Mouse (Mus musculus) urinary bladder, postnatal 10 days (tissue): Measurements from ENCODE around the gene Plcb2.
A peak's percentile ranks its signal among the peaks of the same experiment; 100 is the strongest.

Source experiments
- DNase-seq: peaks from one replicate; pipeline ENCODE4 v3.0.0; 2022; ENCODE audit warnings: low spot score

Gene Plcb2

GRCm38 (mm10) chr2:118682544-118683260, 45.5 kb downstream of the Plcb2 start:
- DNase-seq: no peak

- DNase-seq: no peak
Measured at GRCm38 (mm10) chr2:118680926-118681325, 47.3 kb downstream of the Plcb2 start.

GRCm38 (mm10) chr2:118679577-118679976, 48.7 kb downstream of the Plcb2 start:
- no peak for DNase-seq

- DNase-seq: no peak
Measured at GRCm38 (mm10) chr2:118677817-118678216, 50.4 kb downstream of the Plcb2 start.

- DNase-seq: no peak
Measured at GRCm38 (mm10) chr2:118676839-118677741, 51.1 kb downstream of the Plcb2 start.

DNA sequence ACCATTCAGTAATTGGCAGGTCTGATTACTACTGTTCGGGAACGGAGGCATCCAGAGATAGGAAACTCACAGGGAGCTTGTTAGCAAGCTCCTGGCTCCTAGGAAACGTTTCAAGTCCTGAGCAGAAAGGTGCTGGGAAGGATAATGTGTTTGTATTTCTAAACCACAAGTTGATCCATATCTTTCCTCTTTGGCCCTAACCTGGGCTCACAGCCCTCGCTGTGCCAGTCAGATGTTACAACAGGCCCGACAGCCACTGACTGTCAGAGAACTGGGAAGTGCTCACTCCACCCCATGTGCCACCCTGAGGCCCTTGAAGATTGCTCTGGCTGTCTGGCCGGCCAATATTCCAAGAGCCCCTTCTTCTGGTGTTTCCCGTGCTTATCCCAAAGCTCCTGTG, 53.7 kb downstream of the Plcb2 start:
- no peak for DNase-seq

DNA sequence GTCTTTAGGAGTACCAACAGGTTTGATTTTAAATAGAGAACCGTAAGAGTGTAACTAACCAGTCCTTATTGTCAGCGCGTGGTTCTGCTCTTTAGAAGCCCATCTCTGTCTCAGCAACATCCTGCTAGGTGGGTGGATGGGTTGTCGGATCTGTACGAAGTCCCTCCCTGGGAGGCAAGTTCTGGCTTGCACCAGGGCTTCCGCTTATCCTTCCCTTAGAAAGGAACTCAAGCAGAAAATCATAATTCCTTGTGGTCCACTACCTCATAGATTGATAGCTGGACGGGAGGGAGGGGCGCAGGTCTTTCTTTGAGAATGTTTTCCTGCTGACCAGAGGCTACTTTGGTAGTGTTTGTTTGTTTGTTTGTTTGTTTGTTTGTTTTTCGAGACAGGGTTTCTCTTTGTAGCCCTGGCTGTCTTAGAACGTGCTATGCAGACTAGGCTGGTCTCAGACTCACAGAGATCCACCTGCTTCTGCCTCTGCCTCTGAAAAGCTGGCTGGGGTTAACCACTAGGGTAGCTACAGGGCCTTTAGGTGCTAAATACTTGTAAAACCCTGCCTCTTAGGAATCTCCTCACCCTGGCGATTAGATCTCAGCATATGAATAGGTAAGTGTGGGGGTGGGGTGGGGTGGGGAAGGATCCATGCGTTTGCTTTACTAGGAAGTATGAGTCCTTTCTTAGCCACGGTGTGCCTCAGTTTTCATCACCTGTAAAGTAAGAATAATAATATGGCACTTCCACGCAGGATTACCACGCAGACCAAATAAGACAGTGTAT, 54.4 kb downstream of the Plcb2 start:
- DNase-seq: no peak

DNA sequence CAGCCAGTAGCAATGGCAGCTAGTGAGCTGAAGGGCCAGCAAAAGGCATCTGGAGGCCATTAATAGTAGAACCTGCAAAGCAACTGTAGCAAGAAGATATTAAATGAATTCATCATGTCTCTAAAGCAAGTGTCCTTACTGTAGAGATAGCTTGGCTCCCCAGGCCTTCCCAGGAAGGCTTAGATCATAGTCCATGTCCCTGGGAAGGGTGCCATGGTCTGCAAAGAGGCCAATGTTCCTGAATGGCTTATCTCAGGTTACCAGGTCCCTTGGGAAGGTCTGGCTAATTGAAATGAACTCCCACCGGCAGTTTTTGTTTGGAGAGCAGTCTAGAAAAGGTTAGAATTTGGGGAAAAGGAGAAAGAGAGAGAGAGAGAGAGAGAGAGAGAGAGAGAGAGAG, 56.5 kb downstream of the Plcb2 start:
- DNase-seq: no peak

GRCm38 (mm10) chr2:118669785-118670184, 58.5 kb downstream of the Plcb2 start:
- DNase-seq: no peak

GRCm38 (mm10) chr2:118669245-118669644, 59.0 kb downstream of the Plcb2 start:
- no peak for DNase-seq

- DNase-seq: no peak
Measured at GRCm38 (mm10) chr2:118667181-118667580, 61.1 kb downstream of the Plcb2 start.

GRCm38 (mm10) chr2:118665616-118666015, 62.6 kb downstream of the Plcb2 start:
- no peak for DNase-seq

- no peak for DNase-seq
Measured at GRCm38 (mm10) chr2:118664975-118665516, 63.2 kb downstream of the Plcb2 start.

DNA sequence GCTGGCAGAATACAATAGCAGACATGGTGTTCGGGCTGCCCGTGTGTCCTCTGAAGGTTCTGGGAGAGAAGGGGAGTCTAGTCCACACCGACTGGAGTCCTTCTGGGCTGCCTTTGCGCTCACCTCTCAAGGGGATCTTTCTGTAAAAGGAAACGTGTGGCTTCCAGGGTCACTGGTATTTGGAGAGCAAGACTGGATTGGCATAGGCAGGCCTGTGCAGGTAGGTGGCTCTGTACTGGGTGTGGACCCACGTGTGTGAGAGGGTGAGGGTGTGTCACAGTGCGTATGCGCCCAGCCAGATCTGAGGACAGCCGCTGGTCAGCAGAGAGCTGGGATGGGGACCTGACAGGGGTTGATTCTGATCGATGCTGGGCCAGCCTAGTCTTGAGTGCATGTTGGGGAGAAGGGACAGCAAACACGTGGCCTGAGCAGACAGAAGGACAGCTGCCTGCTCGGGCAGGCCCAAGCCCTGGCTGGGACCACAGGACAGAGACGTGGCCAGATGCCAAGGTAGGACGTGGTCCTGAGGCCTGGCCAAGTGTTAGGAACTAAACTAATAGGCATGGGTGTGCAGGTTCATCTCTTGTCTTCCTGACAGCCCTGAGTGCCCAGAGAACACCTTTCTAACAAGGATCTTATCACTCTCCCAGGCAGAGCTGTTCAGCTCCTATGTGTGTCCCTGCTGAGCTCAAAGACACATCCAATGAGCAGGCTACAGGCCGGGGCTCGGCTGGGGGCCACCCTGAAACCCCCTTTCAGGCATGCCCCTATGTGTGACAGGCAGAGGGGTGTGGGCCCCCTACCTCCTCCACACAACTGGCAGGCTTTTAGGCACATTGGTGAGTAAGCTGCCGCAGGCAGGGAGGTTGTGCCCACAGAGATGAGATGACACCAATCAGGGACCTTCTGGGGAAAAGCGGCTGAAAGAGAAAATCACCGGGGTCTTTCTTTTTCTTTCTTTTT, 64.2 kb downstream of the Plcb2 start:
- DNase-seq: peak; percentile 19

DNA sequence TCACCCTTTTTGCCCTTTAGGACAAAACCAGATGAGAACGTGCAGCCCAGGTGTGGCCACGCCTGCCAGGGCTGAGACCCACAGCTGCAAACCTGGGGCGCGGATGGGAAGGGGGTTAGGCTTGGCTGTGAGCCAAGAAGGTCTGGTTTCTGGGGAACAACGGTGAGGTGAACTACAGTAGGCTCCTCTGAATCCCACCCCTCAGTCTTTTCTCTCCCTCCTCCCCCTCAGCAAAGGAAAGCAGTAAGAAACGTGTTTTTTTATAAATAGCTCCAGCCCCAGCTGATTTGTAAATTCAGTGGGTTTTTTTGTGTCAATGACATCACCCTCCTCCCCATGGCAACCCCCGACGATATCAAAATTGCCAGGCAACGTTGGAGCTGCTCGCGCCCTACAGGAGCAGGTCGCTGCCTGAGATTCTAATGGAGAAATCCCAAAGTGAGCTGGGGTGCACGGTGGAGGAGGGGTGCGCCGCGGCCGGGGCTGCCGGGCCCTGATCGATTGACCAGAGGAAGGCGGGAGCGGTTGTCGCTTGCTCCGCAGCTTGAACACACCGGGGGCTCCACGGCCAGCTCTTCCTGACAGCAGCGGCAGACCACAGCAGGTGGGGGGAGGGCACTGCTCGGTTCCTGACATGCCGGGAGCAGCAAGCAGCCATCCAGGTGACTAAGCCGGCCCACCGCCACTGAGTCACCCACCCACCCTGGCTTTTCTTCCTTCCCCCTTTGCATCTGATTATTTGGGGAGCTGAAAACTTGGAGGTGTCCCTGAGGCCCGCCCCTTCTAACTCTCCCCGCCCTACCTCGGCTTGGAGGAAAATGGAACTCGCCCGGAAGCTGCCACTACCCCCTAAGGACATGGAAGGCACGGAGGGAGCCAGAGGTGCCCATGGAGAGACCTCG, 65.1 kb downstream of the Plcb2 start, which contains the start of gene Pak6:
Gene Pak6 (plus strand): TSS at position 402 of the 902 bp plus-strand sequence.
- no peak for DNase-seq

GRCm38 (mm10) chr2:118661891-118662290, 66.3 kb downstream of the Plcb2 start:
- DNase-seq: no peak

DNA sequence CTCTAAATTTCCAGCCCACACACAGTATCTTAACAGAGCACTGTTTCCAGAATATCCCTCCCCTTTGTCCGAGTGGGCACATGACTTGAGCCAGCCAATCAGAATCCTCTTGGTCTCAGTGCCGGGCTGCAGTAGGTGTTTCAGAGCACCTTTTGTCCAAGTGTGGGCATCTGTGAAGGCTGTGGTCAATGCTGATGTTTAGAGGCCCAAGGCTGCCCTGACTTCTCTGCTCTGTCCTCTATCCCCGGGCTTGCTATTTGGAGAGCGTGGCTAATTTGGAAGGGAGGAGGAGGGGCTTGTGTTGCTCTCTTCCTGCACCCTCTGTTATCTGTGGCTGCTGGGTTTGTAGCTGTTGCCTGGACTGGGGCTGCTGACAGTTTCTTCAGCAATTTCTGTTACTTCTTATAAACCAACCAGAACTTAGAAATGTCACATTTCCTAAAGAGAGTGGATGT, 68.2 kb downstream of the Plcb2 start:
- DNase-seq: no peak

- DNase-seq: no peak
Measured at GRCm38 (mm10) chr2:118659493-118659892, 68.7 kb downstream of the Plcb2 start.

- DNase-seq: no peak
Measured at GRCm38 (mm10) chr2:118659077-118659476, 69.2 kb downstream of the Plcb2 start.

DNA sequence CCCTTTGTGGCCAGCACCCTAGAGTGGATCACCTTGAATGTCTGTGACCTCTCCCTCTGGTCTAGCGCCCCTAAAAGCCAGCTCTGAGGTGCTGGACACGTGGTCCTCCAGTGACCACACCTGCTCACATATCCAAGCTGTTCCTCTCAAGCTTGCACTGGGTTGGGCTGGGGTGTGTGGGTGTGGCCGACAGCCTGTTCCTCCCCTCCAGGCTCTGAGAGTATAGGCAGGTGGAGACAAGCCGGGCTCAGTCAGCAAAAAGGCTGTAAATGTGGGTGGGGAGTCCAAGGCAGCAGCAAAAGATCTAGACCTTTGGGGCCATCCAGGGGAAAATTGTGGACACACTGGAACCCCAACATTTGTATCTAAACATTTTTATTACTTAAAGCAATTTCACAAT, 69.8 kb downstream of the Plcb2 start:
- DNase-seq: peak; percentile 21
